Mouse (Mus musculus): ENCODE measurements around the gene Gpr27. TPM values are rescaled to one million over a fixed set of nuclear protein-coding genes. Genes with fewer than 3 reads are reported as not detected.

Gene Gpr27
- polyA plus RNA-seq (2017; shearing (Covaris generic)), result not detected

GRCm38 (mm10) chr6:99692206-99692915 lies at the start of gene Gpr27:
Gpr27 (plus strand) TSS chr6:99692679.

GRCm38 (mm10) chr6:99666318-99667171 lies 25.9 kb upstream of the Gpr27 start, which contains the start of the genes Eif4e3 and Gm20696:
Eif4e3 (minus strand) TSS chr6:99666771.
Gm20696 (minus strand) TSS chr6:99666797.

GRCm38 (mm10) chr6:99725971-99726561 lies 33.6 kb downstream of the Gpr27 start, which contains the start of gene Prok2:
Prok2 (minus strand) TSS chr6:99726392.

Other genes with a start within 250 kb of the Gpr27 start
- gene Foxp1, start 170.0 kb upstream of the Gpr27 start, polyA plus RNA-seq (2017; shearing (Covaris generic)), result 256 TPM
- 10.3 TPM for gene Eif4e3, start 25.9 kb upstream of the Gpr27 start, polyA plus RNA-seq (2017; shearing (Covaris generic))
- 4.8 TPM for gene Gm20696, start 25.9 kb upstream of the Gpr27 start, polyA plus RNA-seq (2017; shearing (Covaris generic))
- not detected for gene Prok2, start 33.7 kb downstream of the Gpr27 start, polyA plus RNA-seq (2017; shearing (Covaris generic))

All from effector memory CD4-positive, alpha-beta T cell, adult 7 months (primary cell).